Mouse (Mus musculus) midbrain, embryonic 14.5 days (tissue): ENCODE measurements at regions not wholly inside any gene's neighbourhood (a gene's known extent, or its start where the extent isn't known, plus 50 kb on each side); places are given as distances from the start of the nearest gene placed in this dataset.

Experiments
- ATAC-seq: fragments of 200-750 bp; cut with Nextera tagmentation; 2 replicates; pipeline ENCODE4 v1.8.0; 2017; ENCODE audit warnings: moderate number of reproducible peaks, moderate library complexity; ENCODE audit not compliant: low FRiP score, low TSS enrichment
- DNase-seq: peaks from one replicate; pipeline ENCODE4 v3.0.0-alpha.2; 2015
- H3K27ac ChIP-seq: fragments of 300-500 bp; sonication (generic); replicated peaks from 2 replicates; pipeline ENCODE4 v1.5.1; 2014; ENCODE audit warnings: mild to moderate bottlenecking, low read depth, low read length, moderate library complexity
- H3K27me3 ChIP-seq: fragments of 300-500 bp; sonication (generic); 2 replicates; pipeline ENCODE4 v1.6.1; 2014; ENCODE audit warnings: low read length, control low read depth, mixed read lengths; ENCODE audit not compliant: control insufficient read depth, insufficient read depth
- H3K36me3 ChIP-seq: fragments of 300-500 bp; sonication (generic); 2 replicates; pipeline ENCODE4 v1.6.1; 2014; ENCODE audit warnings: low read length, control low read depth; ENCODE audit not compliant: control insufficient read depth, insufficient read depth
- H3K4me1 ChIP-seq: fragments of 300-500 bp; sonication (generic); 2 replicates; pipeline ENCODE4 v1.6.1; 2014; ENCODE audit warnings: mild to moderate bottlenecking, antibody characterized with exemption, low read length, control low read depth; ENCODE audit not compliant: control insufficient read depth, insufficient read depth
- H3K4me2 ChIP-seq: fragments of 300-500 bp; sonication (generic); 2 replicates; pipeline ENCODE4 v1.6.1; 2014; ENCODE audit warnings: mild to moderate bottlenecking, low read length, moderate library complexity
- H3K4me3 ChIP-seq: fragments of 300-500 bp; sonication (generic); replicated peaks from 2 replicates; pipeline ENCODE4 v1.5.1; 2014; ENCODE audit warnings: low read depth, low read length
- H3K9ac ChIP-seq: fragments of 300-500 bp; sonication (generic); replicated peaks from 2 replicates; pipeline ENCODE4 v1.6.1; 2014; ENCODE audit warnings: mild to moderate bottlenecking, low read length, moderate library complexity
- H3K9me3 ChIP-seq: fragments of 300-500 bp; sonication (generic); 2 replicates; pipeline ENCODE4 v1.6.1; 2016; ENCODE audit warnings: low read length, control low read depth, mixed read lengths; ENCODE audit not compliant: control insufficient read depth
- WGBS: fragments of 180-500 bp; shearing (Covaris S2); extraction: QIAGEN DNeasy Blood & Tissue Kit; methylation state at CpG from one replicate; pipeline ENCODE4 v1.1.7; 2014; 5-methylcytosine and 5-hydroxymethylcytosine counted together

DNA sequence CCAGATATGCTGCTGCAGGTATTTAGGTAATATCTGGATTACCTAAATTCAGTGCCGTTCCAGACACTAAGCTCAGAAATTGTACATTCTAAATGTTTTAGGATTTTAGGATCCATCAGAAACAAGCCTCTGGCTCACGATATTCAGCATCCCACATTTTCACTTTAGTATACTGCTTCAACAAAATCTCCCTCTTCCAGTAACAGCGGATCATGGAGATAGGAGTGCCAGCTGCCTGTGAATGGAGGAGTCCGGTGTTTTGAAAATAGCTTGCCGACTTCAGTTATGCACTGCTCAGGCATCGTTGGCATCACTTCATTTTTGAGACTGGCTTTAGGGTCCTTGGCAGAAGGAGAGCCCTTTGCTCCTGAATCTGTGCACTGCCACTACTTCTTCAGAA, 2199.5 kb downstream of the 9330182O14Rik start:
- Histone ChIP-seq H3K27me3 (no peaks in the 10 kb centered on the region), H3K4me1 (no peaks in the 10 kb centered on the region), H3K27ac (no peak overlapping the region), H3K9ac (no peak overlapping the region), H3K9me3 (no peaks in the 10 kb centered on the region), H3K4me3 (no peak overlapping the region), H3K36me3 (no peaks in the 10 kb centered on the region), H3K4me2 (no peak overlapping the region)
- 95% methylated on average over 6 of the region's 6 CpGs for WGBS
- no peak for ATAC-seq
- DNase-seq = no peak

DNA sequence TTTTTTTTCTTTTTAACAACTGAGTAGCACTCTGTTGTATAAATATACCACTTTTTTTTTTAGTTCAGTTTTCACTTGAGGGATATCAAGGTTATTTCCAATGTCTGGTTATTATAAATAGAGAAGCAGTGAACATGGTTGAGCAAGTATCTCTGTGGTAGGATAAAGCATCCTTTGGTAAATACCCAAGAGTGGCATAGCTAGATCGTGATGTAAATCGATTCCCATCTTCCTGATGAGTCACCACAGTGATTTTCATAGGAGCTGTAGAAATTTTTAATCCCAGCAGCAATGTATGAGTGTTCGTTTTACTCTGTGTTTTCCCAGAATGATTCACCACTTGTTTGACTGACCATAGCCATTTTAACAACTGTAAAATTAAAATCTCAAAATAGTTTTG, 2212.0 kb downstream of the 9330182O14Rik start:
- 91% methylated on average over 3 of the region's 3 CpGs for WGBS
- no peak overlapping the region for H3K27ac ChIP-seq
- H3K36me3 ChIP-seq = no peaks in the 10 kb centered on the region
- H3K27me3 ChIP-seq = no peaks in the 10 kb centered on the region
- H3K4me1 ChIP-seq = no peaks in the 10 kb centered on the region
- no peak for DNase-seq
- no peak for ATAC-seq
- H3K9ac ChIP-seq = no peak overlapping the region
- H3K9me3 ChIP-seq = no peaks in the 10 kb centered on the region
- H3K4me2 ChIP-seq = no peak overlapping the region
- no peak overlapping the region for H3K4me3 ChIP-seq

DNA sequence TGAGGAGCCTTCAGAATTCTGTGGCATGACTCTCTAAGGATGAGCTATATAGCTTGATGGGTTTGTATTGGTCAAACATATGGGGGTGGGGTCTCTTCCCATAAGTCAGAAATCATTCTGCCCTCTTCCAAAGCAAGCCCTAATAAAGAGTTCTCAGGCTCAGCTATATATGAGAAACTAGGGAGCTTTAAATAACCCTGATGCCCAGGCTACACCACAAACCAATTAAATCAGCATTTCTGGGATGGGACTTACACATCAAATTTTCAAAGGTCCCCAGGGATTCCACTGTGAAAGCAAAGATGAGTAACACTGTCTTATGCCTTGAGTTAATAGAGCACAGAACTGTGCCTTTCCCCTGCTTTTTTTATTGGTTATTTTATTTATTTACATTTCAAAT, 2227.7 kb downstream of the 9330182O14Rik start:
- no peak overlapping the region for H3K9ac ChIP-seq
- ATAC-seq = no peak
- no peak overlapping the region for H3K4me3 ChIP-seq

DNA sequence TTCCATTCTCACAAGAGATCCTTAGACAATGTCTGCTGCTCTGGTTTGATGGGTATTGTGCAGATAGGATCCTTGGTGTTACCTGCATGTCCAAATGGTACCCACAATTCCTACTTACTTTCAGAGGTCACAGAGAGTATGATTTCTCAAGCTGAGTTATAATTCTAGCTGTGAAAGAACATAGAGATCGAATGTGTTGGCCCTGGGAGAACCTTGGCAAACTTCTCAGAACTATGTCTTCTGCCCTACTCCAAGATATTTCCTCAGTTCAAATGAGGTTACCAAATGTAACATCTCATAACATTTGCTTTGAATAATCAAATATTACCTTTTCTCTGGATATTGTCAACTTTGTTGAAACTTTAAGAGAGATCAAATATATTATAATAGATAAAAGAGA, 2230.8 kb downstream of the 9330182O14Rik start:
- no peak for DNase-seq
- H3K9ac ChIP-seq = no peak overlapping the region
- H3K27me3 ChIP-seq = no peaks in the 10 kb centered on the region
- no peaks in the 10 kb centered on the region for H3K9me3 ChIP-seq
- no peak for ATAC-seq
- H3K4me1 ChIP-seq = no peaks in the 10 kb centered on the region
- WGBS = 93% methylated on average over 1 of the region's 1 CpGs
- H3K4me2 ChIP-seq = no peak overlapping the region
- no peak overlapping the region for H3K4me3 ChIP-seq
- H3K27ac ChIP-seq = no peak overlapping the region
- no peaks in the 10 kb centered on the region for H3K36me3 ChIP-seq

More for the DNA sequence above, 2227.7 kb downstream of the 9330182O14Rik start:
- Histone ChIP-seq H3K4me2 (no peak overlapping the region), H3K27me3 (no peaks in the 10 kb centered on the region), H3K9me3 (no peaks in the 10 kb centered on the region), H3K36me3 (no peaks in the 10 kb centered on the region), H3K27ac (no peak overlapping the region), H3K4me1 (no peaks in the 10 kb centered on the region)
- DNase-seq = peak; percentile 4

DNA sequence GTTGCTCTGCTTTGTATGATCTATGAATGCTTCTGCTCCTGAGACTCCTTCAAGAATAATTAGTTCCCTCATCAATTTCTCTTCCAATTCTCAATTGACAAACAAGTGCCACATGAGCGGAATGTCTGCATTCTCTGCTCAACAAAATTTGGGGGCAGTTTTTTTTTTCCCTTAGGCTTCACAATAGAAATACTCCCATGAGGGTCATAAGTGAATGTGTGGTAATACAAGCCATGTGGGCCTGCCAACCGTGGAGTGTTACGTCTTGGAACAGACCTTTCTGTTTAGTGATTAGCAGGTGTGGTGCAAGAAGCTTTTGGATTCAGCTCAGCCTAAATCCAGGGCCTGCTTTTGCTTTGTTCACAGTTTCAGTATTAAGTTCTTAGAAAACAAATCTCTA, 2232.6 kb downstream of the 9330182O14Rik start:
- 71% methylated on average over 3 of the region's 3 CpGs for WGBS
- Histone ChIP-seq H3K9ac (no peak overlapping the region), H3K27me3 (no peaks in the 10 kb centered on the region), H3K4me2 (no peak overlapping the region), H3K36me3 (no peaks in the 10 kb centered on the region), H3K4me3 (no peak overlapping the region), H3K4me1 (no peaks in the 10 kb centered on the region), H3K27ac (no peak overlapping the region), H3K9me3 (no peaks in the 10 kb centered on the region)
- ATAC-seq = no peak
- DNase-seq = no peak

DNA sequence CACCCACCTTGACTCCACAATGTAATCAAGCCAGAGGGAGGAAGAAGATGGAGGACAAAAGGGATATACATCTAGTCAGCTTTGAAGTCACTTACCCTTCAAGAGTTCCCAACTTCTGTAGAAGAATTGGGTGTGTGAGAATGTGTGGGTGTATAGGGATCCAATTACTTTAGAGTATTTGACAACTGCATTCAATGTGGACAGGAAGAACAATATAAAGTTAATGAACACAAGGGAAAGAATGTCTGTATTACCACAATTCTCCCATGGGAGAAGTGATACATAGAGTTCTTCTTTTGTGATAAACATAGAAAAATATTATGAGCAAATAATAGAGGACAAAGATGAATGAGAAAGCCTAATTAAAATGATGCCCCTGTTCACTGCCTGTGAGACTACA, 2235.4 kb downstream of the 9330182O14Rik start:
- ATAC-seq (no peak), DNase-seq (no peak)
- no peak overlapping the region for H3K4me3 ChIP-seq
- no peak overlapping the region for H3K9ac ChIP-seq
- H3K4me2 ChIP-seq = no peak overlapping the region
- H3K27me3 ChIP-seq = no peaks in the 10 kb centered on the region
- no peaks in the 10 kb centered on the region for H3K4me1 ChIP-seq
- H3K9me3 ChIP-seq = no peaks in the 10 kb centered on the region
- no peaks in the 10 kb centered on the region for H3K36me3 ChIP-seq
- H3K27ac ChIP-seq = no peak overlapping the region

DNA sequence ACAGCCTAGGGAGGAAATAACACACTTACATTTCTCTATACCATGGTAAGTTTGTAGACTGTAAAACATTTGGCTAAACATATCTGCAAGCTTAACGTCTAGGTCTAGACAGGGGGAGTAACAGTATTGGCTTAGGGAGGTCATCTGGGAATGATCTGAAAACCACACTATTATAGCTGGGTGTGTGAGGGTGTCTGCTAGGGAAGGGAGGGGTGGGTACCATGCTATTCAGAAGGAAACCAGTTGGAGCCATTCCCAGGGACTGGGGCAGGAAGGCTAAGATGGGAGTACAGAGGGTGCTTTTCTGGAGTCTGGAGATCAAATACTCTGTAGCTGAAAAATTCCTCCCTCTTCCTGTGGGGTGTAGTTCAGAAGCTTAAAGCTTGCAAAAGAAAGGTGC, 2235.9 kb downstream of the 9330182O14Rik start:
- no peaks in the 10 kb centered on the region for H3K27me3 ChIP-seq
- H3K27ac ChIP-seq = no peak overlapping the region
- H3K9ac ChIP-seq = no peak overlapping the region
- no peak overlapping the region for H3K4me2 ChIP-seq
- no peaks in the 10 kb centered on the region for H3K36me3 ChIP-seq
- ATAC-seq (no peak), DNase-seq (no peak)
- WGBS = 80% methylated on average over 1 of the region's 1 CpGs
- H3K4me1 ChIP-seq = no peaks in the 10 kb centered on the region
- H3K9me3 ChIP-seq = no peaks in the 10 kb centered on the region
- no peak overlapping the region for H3K4me3 ChIP-seq

DNA sequence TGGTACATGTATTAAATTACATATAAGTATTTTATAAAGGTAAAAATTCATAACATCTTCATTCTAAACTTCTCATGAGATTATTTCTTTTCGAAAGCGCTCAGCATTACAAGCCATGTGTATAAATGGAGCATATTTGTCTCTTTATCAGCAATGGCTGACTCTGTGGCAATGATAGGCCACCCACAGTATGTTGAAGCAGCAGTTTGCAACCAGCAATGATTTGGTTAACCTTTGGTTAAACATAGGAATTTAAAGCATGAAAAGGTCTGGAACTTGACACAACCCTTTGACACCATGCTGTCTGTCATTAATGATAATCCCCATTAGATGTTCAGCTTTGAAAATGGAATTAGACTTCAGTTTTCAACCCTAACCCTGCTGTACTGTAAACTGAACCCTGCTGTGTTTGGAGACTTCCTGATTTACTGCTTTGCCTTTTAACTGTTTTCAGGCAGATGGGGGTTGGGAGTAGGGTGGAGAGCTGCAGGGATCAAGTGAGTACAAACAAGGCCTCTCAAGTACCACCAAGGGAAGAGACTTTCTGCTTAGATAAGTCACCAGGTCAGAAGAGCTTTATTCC, 2238.6 kb downstream of the 9330182O14Rik start:
- H3K9ac ChIP-seq = no peak overlapping the region
- no peak overlapping the region for H3K4me3 ChIP-seq
- no peaks in the 10 kb centered on the region for H3K27me3 ChIP-seq
- WGBS = 91% methylated on average over 2 of the region's 2 CpGs
- DNase-seq (no peak), ATAC-seq (no peak)
- no peaks in the 10 kb centered on the region for H3K9me3 ChIP-seq
- H3K4me2 ChIP-seq = no peak overlapping the region
- no peak overlapping the region for H3K27ac ChIP-seq
- no peaks in the 10 kb centered on the region for H3K4me1 ChIP-seq
- no peaks in the 10 kb centered on the region for H3K36me3 ChIP-seq
